Mouse (Mus musculus): ENCODE data around the gene Sp3. TPM values are rescaled to one million over a fixed set of nuclear protein-coding genes. Genes with fewer than 3 reads are reported as not detected.
A peak's percentile ranks its signal among the peaks of the same experiment; 100 is the strongest.

Gene Sp3
- polyA plus RNA-seq, 1 experiment from 2014 or later = 33.3 TPM

DNA sequence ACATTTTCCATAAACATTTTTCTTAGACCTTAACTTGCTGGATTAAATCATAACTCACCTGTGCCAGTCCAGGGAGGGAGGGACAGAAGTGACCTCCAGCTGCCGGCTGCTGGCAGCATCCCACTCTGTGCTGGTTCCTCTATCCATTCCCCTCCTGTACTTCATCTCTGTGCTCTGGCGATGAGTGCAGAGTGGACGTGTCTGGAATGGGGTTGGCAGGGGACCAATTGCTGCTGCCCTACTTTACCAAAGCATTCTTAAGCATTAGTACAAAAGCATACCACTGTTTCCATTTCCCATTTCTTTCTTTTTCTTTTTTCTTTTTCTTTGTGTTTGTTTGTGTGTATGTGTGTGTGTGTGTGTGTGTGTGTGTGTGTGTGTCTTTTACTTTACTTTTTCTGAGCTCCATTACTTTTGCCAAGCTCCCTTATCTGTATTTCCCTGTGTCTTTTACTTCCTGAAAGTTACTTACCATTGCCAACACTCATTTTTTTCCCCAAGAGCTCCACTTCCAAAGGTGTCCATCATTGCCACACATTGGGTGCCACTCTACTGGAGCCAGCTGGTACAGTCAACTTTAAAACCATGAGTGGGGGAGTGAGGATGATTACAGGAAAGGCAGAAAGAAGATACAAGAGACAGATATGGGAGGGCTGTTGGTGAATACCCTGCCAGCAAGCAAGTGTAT, 82.0 kb downstream of the Sp3 start:
- WGBS (ENCODE audit: insufficient replicate concordance) = 72% methylated on average over 3 of the region's 3 CpGs

DNA sequence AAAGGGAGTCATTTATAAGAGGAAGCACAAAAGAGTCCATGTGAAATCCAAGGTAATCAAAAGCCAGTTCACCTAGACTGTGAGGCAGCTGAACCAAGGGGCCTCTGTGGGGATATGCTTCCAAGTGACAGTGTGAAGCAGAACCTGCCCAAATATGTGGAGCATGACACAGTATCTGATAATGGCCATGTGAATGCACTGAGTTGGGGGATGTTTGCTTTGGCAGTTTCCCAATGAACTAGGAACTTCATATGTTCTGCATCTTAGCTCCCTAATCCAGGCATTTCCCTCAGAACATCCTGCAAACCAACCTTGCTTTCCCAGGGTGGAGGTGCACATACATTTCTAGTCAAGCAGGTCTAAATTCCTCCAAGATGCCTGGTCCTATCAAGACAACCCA, 90.4 kb downstream of the Sp3 start:
- Histone ChIP-seq H3K27me3 (no peaks in the 10 kb centered on the region), H3K9me3 (replicated peaks) (no peaks in the 10 kb centered on the region), H3K36me3 (replicated peaks) (no peaks in the 10 kb centered on the region), H3K4me2 (no peak overlapping the region), H3K4me1 (replicated peaks) (peaks cover 3% of the 10 kb centered on the region; the same call in 1 of the 2 replicates), H3K27ac (replicated peaks) (0 out of 2 replicates have a peak overlapping the region, but pooled peaks have one; percentile 5), H3K4me3 (replicated peaks) (no peak overlapping the region), H3K9ac (no peak overlapping the region)
- ATAC-seq (ENCODE audit: insufficient read depth) = no peak

More for the DNA sequence above, 82.0 kb downstream of the Sp3 start:
- no peaks in the 10 kb centered on the region for H3K4me1 ChIP-seq (replicated peaks)
- ATAC-seq (ENCODE audit: insufficient read depth) = no peak
- H3K36me3 ChIP-seq (replicated peaks) = no peaks in the 10 kb centered on the region
- no peak overlapping the region for H3K27ac ChIP-seq (replicated peaks)
- H3K27me3 ChIP-seq = no peaks in the 10 kb centered on the region
- H3K9me3 ChIP-seq (replicated peaks) = no peaks in the 10 kb centered on the region
- no peak overlapping the region for H3K9ac ChIP-seq
- H3K4me2 ChIP-seq = no peak overlapping the region
- H3K4me3 ChIP-seq (replicated peaks) = no peak overlapping the region

Small RNAs within 50 kb of the gene (microRNA-seq; reads per million reads assigned to microRNA genes)
- gene Gm25960 = not detected

Other genes with a start within 250 kb of the Sp3 start
- gene Gm11084, start 6.3 kb upstream of the Sp3 start, polyA plus RNA-seq (2015; fragmentation: Nextera tagmentation; extraction: Ambion mirVana) = not detected in 2 replicates
- 30.9 and 41.7 TPM in 2 replicates for gene Ola1, start 238.5 kb upstream of the Sp3 start, polyA plus RNA-seq (2015; fragmentation: Nextera tagmentation; extraction: Ambion mirVana)

Data from liver, embryonic 15.5 days (tissue).